Mouse (Mus musculus) kidney, postnatal 25 days (tissue): ENCODE measurements around the gene Tgfa.

Experiments
- DNase-seq, 2 experiments: peaks; one replicate each; pipeline ENCODE4 v3.0.0; 2021; ENCODE audit warnings: mixed read lengths in 2 of 2

Gene Tgfa

DNA sequence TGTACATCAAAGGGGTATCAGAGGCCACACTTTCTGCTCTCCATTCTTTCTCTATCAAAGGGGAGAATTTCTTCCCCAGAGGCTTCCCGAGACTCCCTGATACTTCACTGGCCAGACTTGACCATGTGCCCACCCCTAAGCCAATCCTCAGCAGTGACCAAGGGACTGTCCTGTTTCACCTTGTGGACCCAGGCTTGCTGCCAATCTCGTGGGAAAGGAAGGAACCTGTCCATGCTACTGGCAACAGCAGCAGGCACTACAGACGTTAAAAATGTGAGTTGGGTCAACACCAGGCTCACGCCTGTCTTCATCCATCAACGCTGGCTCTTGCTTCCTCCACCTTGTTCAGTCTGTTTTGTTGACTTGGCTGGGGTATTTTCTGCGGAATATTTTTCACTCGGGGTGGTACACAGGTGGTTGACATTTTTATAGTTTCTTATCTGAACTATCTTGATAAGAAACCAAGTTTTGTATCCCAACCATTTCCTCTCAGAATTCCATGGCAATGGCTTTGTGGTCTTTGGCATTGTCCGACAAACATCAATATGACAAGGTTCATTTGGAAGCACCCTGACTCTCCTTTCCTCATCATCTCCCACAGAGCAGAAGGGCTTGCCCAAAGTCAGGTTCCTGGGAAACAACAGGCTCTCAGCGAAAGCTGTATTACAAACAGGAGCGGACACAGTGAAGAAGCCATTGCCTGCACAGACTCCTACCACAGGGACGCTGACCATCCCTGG, 6.1 kb upstream of the Tgfa start:
- no peak for DNase-seq

DNA sequence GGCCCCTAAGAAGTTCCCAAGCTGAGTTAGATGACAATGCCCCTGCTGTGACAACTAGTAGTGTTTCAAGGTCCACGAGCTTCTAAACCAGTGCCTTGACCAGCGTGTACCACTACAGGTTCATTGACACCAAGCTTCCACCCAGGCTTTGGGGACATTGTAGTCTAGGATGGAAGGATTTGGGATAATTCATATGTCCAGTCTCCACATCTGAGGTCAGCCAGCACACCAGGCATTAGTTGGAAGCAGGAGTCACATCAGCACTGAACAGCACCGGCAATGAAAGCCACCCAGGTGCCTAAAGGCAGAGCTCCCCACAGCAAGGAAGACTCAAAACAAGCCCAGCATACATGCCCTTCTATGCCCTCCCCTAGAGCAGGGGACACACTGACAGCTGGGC, 4.4 kb upstream of the Tgfa start:
- DNase-seq, result no peak

GRCm38 (mm10) chr6:86192978-86193377, 2.0 kb upstream of the Tgfa start:
- DNase-seq, result no peak

DNA sequence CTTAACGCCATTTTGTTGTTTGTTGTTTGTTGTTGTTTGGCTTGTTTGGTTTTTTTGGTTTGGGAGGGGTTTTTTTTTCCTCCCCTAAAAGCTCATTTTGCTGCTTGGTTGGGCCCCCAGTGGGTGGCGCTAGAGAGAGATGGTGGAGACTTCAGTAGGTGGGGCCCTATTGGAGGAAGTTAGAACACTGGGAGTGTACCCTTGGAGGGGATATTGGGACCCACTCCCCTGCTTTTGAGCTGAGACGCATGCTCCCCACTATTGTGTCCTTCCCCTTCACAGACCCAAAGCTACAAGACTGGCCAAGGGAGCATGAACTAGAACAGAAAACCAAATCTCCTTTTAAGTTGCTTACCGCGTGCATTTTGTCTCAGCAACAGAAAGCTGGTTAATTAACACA, 1.1 kb upstream of the Tgfa start:
- peak; percentile 64 to 65 for DNase-seq

- no peak for DNase-seq
Measured at GRCm38 (mm10) chr6:86196034-86196433, 1.0 kb downstream of the Tgfa start.

- no peak for DNase-seq
Measured at GRCm38 (mm10) chr6:86197150-86197862, 2.3 kb downstream of the Tgfa start.

DNA sequence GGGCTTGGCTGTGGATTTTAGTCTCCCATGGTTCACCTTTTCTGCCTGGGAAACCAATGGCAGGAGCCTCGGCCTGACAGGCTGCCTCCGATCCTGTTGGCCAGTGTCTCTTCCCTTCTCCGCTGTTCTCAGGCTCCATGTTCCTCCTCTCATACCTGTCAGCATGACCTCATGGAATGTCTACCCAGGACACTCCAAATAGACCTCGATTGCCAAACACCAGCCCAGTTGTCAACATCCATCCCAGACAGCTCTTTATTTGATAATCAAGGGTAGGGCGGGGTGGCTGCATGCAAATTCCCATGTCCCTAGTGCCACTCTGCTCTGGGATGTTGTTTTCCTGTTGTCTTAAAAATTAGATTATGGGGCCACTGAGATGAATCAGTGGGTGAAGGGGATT, 5.9 kb downstream of the Tgfa start:
- no peak for DNase-seq

GRCm38 (mm10) chr6:86203101-86203500, 8.1 kb downstream of the Tgfa start:
- no peak for DNase-seq

GRCm38 (mm10) chr6:86206014-86206413, 11.0 kb downstream of the Tgfa start:
- no peak for DNase-seq

GRCm38 (mm10) chr6:86206985-86207384, 12.0 kb downstream of the Tgfa start:
- no peak for DNase-seq

- DNase-seq, result no peak
Measured at GRCm38 (mm10) chr6:86209133-86210016, 14.4 kb downstream of the Tgfa start.

- DNase-seq, result no peak
Measured at GRCm38 (mm10) chr6:86210017-86210408, 15.0 kb downstream of the Tgfa start.

DNA sequence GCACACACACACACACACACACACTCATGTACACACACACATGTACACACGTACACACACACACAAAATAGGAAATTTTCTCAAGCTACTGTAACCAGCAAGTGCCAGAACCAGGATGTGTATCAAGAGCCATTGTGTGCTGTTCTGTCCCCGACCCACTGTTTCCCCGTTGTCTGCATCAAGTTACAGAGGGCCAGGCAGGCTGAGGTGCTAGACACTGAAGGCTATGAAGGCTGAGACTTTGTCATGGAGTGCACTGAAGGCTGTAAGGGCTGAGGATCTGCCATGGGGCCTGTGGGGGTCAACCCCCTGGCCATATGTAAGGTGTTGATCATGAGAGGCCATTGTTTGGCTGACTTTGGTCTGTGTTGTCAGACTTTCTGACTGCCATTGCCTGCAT, 15.6 kb downstream of the Tgfa start:
- DNase-seq, result no peak

GRCm38 (mm10) chr6:86211081-86211763, 16.2 kb downstream of the Tgfa start:
- no peak for DNase-seq

DNA sequence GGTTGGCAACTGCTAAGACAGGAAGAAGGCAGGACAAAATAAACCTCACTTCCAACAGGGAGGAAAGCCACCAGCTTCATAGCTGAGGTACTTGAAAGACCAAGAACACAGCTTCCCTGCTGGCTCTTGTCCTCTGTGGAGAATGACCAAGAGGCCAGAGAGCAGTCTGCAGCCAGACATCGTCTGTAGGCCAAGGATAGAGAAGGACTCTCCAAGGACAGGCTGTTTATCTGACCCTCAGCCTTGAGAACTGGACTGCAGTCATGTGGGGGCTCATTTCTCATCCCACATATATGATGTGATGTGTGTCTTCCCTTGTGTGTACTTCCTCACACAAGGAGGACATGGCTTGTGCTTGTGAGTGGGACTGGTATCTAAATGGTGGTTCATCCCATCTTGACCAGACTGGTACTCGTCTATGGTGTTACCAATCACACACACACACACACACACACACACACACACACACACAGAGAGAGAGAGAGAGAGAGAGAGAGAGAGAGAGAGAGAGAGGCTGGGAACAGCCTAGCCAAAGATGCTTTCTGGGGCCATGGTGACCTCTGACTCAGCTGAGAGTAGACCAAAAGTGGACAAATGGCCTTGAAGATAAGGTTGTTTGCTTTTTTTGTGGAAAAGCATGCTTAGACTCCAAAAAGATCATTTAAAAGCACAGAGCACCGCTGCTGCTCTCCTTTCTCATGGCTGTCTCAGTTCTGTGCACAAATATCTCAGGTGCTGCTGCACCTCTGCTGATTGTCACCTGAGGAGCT, 18.0 kb downstream of the Tgfa start:
- DNase-seq, result no peak

- DNase-seq, result no peak
Measured at GRCm38 (mm10) chr6:86218066-86218465, 23.0 kb downstream of the Tgfa start.

DNA sequence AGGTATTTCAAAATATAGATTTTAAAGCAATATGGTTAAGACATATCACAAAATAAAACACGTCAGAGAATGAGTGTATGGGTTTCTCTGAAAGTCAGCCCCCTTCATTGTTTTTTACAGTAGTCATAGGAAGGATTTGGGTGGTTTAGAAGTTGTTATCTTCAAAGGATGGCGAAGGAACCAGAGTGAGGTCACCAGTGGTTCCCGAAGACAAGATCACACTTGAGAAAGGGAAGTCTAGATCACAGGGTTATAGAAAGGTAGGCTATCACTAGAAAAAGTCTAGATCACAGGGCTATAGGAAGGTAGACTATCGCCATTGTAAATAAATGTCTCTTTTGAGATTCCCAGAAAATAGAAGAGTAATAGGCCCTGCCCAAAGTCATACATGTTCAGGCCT, 23.7 kb downstream of the Tgfa start:
- DNase-seq, result no peak

DNA sequence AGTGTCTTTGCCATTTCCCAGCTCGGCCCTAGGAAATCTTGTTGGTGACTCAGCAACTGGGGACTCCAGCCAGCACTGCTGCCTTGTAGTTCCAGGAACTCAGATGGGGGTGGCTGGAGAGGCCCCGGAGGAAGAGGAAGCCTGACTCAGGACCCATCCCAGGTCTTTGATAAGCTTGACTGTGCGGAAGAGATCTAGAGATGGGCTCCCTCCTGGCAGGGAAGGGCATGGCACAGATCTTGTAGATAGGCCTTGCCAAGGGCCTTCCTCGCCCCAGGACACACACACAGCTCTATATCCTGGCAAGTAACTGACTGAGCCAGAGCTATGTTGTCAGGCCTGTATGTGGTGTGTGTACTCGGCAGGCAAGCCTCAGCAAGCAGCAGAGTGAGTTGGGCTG, 24.5 kb downstream of the Tgfa start:
- no peak for DNase-seq

GRCm38 (mm10) chr6:86220171-86220570, 25.1 kb downstream of the Tgfa start:
- DNase-seq, result no peak

- DNase-seq, result no peak
Measured at GRCm38 (mm10) chr6:86222381-86222780, 27.4 kb downstream of the Tgfa start.

GRCm38 (mm10) chr6:86225604-86226003, 30.6 kb downstream of the Tgfa start:
- DNase-seq, result no peak

GRCm38 (mm10) chr6:86232367-86232766, 37.3 kb downstream of the Tgfa start:
- no peak for DNase-seq
